Mouse (Mus musculus) heart, embryonic 10.5 days (tissue): ENCODE measurements around the gene Myl12a. TPM values are rescaled to one million over a fixed set of nuclear protein-coding genes. Genes with fewer than 3 reads are reported as not detected.
A peak's percentile ranks its signal among the peaks of the same experiment; 100 is the strongest.

Source experiments
- DNase-seq: peaks from one replicate; pipeline ENCODE4 v3.0.0-alpha.2; 2017; ENCODE audit warnings: low spot score
- H3K27ac ChIP-seq: fragments of 300-500 bp; sonication (generic); 2 replicates; pipeline ENCODE4 v1.5.1; 2016; ENCODE audit warnings: mild to moderate bottlenecking
- H3K27me3 ChIP-seq: fragments of 300-500 bp; sonication (generic); 2 replicates; pipeline ENCODE4 v1.6.1; 2016; ENCODE audit warnings: mild to moderate bottlenecking; ENCODE audit not compliant: poor library complexity, insufficient read depth, severe bottlenecking
- H3K36me3 ChIP-seq: fragments of 300-500 bp; sonication (generic); 2 replicates; pipeline ENCODE4 v1.6.1; 2016; ENCODE audit warnings: mild to moderate bottlenecking, moderate library complexity
- H3K4me1 ChIP-seq: fragments of 300-500 bp; sonication (generic); 2 replicates; pipeline ENCODE4 v1.6.1; 2016; ENCODE audit warnings: mild to moderate bottlenecking
- H3K4me3 ChIP-seq: fragments of 300-500 bp; sonication (generic); 2 replicates; pipeline ENCODE4 v1.5.1; 2016; ENCODE audit warnings: mild to moderate bottlenecking, moderate library complexity
- H3K9me3 ChIP-seq: fragments of 300-500 bp; sonication (generic); 2 replicates; pipeline ENCODE4 v1.6.1; 2016; ENCODE audit warnings: mild to moderate bottlenecking, moderate library complexity
- WGBS: fragments of 180-500 bp; shearing (Covaris S2); methylation state at CpG from one replicate; pipeline ENCODE4 v1.1.7; 2016; 5-methylcytosine and 5-hydroxymethylcytosine counted together
- polyA plus RNA-seq: library from polyadenylated mRNA; unstranded; fragments of >200 nt; fragmentation: Nextera tagmentation; extraction: Ambion mirVana; gene quantifications from 2 replicates; pipeline ENCODE4 v1.2.1, GENCODE M21; 2016

Myl12a gene
- polyA plus RNA-seq, 1 experiment from 2014 or later = 776 TPM

DNA sequence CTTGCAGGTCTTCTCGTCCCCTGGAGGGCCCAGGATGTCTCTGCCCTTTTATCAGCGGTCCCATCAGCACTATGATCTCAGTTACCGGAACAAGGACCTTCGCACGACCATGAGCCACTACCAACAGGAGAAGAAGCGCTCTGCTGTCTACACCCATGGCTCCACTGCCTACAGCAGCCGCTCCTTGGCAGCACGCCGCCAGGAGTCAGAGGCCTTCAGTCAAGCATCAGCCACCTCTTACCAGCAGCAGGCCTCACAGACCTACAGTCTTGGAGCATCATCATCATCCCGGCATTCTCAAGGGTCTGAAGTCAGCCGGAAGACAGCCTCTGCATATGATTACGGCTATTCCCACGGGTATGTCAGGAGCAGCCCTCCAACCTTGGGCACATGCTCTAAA, 20.2 kb upstream of the Myl12a start:
- no peaks in the 10 kb centered on the region for H3K27me3 ChIP-seq
- peaks cover 54% of the 10 kb centered on the region for H3K4me1 ChIP-seq
- H3K4me3 ChIP-seq = 0 out of 2 replicates have a peak overlapping the region, but pooled peaks have one; percentile 6
- no peak overlapping the region for H3K27ac ChIP-seq
- H3K9me3 ChIP-seq = no peaks in the 10 kb centered on the region
- H3K36me3 ChIP-seq = peaks cover 21% of the 10 kb centered on the region
- DNase-seq = no peak
- WGBS = 85% methylated on average over 13 of the region's 13 CpGs

DNA sequence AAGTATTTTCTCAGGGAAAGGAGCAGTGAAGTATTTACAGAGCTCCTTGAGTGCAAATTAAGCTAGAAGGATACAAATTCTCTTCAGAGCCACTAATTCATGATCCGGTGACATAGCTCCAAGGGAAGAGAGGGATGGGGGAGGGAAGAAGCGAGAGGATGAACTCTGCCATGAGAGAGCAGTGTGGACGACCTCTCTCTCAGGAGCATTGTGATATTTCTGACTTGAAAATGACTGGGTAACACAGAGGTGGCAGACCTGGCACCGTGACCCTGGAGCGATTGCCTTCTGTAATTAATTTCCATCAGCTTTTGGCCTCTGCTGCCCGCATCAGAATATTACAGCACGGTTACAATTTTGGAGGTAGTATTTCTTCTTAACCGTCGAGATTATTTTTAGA, 17.2 kb upstream of the Myl12a start:
- H3K27me3 ChIP-seq = no peaks in the 10 kb centered on the region
- peak overlapping the region; percentile 57 for H3K4me3 ChIP-seq
- 37% methylated on average over 9 of the region's 9 CpGs for WGBS
- peaks cover 53% of the 10 kb centered on the region for H3K4me1 ChIP-seq
- peak overlapping the region; percentile 89 for H3K27ac ChIP-seq
- H3K36me3 ChIP-seq = peaks cover 21% of the 10 kb centered on the region
- H3K9me3 ChIP-seq = no peaks in the 10 kb centered on the region
- DNase-seq = no peak

DNA sequence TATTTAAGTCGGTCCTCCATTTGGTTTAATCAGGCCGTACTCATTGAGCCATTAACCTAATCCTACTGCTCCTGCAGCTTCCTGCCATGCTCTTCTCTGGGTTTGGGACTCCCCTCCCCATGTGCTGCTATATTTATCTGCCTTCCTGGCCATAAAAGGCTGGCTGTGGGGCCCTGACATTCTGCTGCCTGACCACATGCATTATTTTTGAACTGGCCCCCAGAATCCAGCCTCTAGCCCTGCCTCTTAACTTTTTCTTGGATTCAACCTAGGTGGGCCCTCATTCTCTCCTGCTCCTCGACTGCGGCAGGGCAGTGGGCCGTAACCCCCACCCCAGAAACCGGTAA, 16.6 kb upstream of the Myl12a start:
- Histone ChIP-seq H3K9me3 (no peaks in the 10 kb centered on the region), H3K4me1 (peaks cover 57% of the 10 kb centered on the region), H3K27me3 (no peaks in the 10 kb centered on the region), H3K4me3 (peak overlapping the region; percentile 57), H3K27ac (peak overlapping the region; percentile 89), H3K36me3 (peaks cover 19% of the 10 kb centered on the region)
- peak; percentile 89 for DNase-seq
- 22% methylated on average over 6 of the region's 6 CpGs for WGBS

DNA sequence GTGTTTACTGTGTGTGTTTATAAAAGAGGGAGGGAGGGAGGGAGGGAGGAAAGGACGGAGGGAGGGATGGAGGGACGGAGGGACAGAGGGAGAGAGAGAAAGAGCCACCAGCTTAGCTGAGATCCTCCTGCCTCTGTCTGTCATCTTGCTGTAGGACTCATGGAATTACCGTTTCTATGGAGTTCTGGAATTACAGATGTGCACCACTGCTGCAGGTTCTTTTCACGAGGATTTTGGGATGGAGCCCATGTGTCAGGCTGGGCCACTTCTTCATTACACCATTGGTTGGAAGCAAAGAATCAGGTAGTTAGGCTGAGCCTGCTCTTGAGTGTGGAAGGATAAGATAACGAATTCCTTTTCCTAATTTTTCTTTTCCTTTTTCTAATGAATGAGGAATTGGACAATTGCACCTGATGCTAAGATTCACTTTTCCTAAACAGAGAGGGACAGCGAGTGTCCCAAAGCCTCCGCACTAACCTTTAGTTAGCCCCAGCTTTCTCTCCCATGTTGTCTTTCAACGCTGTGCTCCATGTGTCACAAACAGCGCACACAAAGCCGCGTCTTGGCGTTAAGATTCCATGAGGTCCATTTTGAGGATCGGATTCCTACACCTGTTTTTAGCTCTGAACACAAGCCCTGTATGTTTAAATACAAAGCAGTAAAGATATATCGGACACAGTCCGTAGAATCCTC, 16.1 kb upstream of the Myl12a start:
- Histone ChIP-seq H3K4me3 (peak overlapping the region; percentile 57), H3K27me3 (no peaks in the 10 kb centered on the region), H3K27ac (peak overlapping the region; percentile 89), H3K4me1 (peaks cover 52% of the 10 kb centered on the region), H3K36me3 (peaks cover 14% of the 10 kb centered on the region), H3K9me3 (no peaks in the 10 kb centered on the region)
- DNase-seq = peak; percentile 66
- WGBS = 52% methylated on average over 15 of the region's 15 CpGs

DNA sequence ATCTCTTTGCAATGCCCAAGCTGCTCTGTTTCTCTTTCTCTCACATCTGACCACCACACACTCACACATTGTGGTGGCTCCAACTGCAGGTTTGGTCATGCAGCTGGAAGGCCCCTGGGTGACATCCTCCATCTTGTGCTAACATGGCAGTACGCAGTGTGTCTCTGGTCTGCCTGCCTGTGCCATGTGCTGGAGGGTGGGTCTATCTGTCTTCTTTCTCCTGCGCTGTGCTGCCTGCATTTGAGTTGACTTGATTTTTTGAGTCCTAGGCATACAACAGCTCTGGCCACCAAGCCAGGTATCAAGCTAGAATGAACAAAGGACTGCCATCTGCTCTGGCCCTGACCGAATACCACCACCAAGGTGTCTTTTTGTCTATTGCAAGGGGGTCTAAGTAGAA, 15.5 kb upstream of the Myl12a start:
- H3K9me3 ChIP-seq = no peaks in the 10 kb centered on the region
- no peaks in the 10 kb centered on the region for H3K27me3 ChIP-seq
- peak; percentile 71 for DNase-seq
- H3K27ac ChIP-seq = peak overlapping the region; percentile 89
- H3K36me3 ChIP-seq = peaks cover 8% of the 10 kb centered on the region
- H3K4me1 ChIP-seq = peaks cover 51% of the 10 kb centered on the region
- H3K4me3 ChIP-seq = no peak overlapping the region
- WGBS = 96% methylated on average over 3 of the region's 3 CpGs

DNA sequence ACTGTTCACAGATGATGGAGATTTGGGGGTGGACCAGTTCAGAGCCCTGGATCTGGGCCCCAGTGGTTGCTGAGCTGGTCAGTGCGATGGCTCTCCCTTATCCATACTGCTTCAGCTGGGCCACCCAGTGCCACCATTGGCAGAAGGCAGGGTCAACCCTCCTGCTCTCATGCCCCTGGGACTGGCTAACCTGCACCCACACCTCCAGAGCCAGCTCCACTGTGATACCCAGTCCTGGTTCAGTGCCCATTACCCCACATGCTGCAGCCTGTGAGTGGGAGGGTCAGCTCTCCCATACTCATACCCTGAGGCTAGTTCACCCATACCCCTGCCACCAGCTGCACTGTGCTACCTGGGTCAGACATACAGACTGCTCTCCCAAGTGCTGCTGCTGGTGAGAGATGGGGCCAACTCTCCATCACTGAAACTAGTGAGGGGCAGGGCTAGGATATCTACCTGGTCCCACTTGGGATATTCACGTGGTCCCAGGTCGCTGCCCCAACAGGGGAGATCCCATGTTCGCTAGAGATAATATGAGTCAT, 14.8 kb upstream of the Myl12a start:
- peaks cover 45% of the 10 kb centered on the region for H3K4me1 ChIP-seq
- peaks cover 2% of the 10 kb centered on the region; the same call in 1 of the 2 replicates for H3K36me3 ChIP-seq
- H3K27ac ChIP-seq = 0 out of 2 replicates have a peak overlapping the region, but pooled peaks have one; percentile 89
- no peaks in the 10 kb centered on the region for H3K27me3 ChIP-seq
- peak; percentile 74 for DNase-seq
- H3K9me3 ChIP-seq = no peaks in the 10 kb centered on the region
- 86% methylated on average over 4 of the region's 4 CpGs for WGBS
- H3K4me3 ChIP-seq = no peak overlapping the region

DNA sequence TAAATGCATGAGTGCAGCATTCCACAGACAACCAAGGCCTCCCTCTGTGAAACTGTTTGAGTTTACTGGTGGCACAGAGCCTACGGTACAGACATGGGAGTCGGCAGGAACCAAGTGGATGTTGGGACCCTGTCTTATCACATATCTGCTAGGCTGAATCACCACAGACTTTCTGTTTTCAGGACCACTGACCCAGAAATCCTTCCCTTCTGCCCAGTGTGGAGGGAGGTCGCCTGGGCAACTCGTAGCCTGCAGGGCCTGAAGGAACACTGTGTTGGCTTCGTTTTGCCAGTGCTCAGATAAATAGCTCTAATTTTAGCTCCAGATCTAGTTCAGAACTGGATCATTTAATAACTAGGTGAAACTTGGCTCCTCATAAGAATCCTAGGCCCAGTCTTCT, 12.2 kb upstream of the Myl12a start:
- Histone ChIP-seq H3K36me3 (no peaks in the 10 kb centered on the region), H3K27ac (peak overlapping the region; percentile 77), H3K4me1 (peaks cover 33% of the 10 kb centered on the region), H3K9me3 (no peaks in the 10 kb centered on the region), H3K27me3 (no peaks in the 10 kb centered on the region), H3K4me3 (no peak overlapping the region)
- no peak for DNase-seq
- WGBS = 40% methylated on average over 5 of the region's 5 CpGs

DNA sequence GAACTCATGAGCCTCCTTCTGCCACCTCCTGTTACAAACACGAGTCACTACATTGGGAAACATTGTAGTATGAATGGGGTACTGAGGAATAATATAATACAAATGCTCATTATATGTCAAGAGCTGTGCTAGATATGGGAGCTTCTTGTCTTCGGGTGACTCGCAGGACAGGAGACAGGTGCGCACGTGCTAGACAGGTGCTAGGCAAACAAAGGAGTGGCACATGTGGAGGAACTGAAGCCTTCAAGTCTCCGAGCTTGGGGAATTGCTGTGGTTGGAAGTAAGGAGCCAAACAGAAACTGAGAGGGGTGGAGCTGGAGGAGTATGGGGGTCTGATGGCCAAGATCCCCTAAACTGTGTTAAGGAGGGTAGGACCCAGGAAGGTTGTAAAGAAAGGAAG, 10.4 kb upstream of the Myl12a start:
- WGBS = 84% methylated on average over 6 of the region's 6 CpGs
- Histone ChIP-seq H3K4me3 (no peak overlapping the region), H3K4me1 (peaks cover 19% of the 10 kb centered on the region), H3K27me3 (no peaks in the 10 kb centered on the region), H3K9me3 (no peaks in the 10 kb centered on the region), H3K36me3 (no peaks in the 10 kb centered on the region), H3K27ac (no peak overlapping the region)
- no peak for DNase-seq

DNA sequence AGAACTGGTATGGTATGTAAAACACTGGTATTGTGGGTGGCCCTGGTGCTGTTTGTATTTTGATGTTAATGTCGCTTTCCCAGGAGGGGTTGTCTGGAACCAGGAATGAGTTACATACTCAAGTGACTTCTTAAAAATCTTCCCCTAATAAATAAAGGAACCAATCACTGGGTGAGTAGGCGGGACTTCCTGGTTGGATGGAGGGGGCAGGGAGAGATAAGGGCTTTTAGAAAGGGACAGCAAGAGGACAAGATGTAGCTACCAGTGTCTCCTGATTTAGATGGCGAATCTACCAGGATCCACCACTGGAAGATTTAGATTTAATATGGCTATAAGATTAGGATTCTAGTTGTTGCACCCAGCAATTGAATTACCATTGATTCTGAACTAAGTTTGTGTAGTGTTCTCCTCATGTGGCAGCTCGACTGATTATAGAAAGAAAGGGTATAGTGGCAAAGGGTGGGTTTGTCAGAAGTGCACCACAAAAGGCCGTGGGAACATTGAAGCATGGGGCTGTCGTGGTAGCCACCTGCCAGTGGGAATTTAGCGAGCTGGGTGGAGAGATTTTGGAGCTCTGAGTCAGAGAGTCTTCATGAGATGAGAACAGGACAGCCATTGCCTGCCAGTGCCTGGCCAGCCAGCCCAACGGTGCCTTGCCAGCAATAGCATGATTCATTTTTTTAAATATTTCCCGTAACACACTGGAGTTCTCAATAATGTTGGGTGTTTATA, 9.4 kb upstream of the Myl12a start:
- Histone ChIP-seq H3K9me3 (no peaks in the 10 kb centered on the region), H3K36me3 (no peaks in the 10 kb centered on the region), H3K4me1 (peaks cover 10% of the 10 kb centered on the region; the same call in 1 of the 2 replicates), H3K27ac (no peak overlapping the region), H3K27me3 (no peaks in the 10 kb centered on the region), H3K4me3 (no peak overlapping the region)
- WGBS = 88% methylated on average over 9 of the region's 9 CpGs
- no peak for DNase-seq

DNA sequence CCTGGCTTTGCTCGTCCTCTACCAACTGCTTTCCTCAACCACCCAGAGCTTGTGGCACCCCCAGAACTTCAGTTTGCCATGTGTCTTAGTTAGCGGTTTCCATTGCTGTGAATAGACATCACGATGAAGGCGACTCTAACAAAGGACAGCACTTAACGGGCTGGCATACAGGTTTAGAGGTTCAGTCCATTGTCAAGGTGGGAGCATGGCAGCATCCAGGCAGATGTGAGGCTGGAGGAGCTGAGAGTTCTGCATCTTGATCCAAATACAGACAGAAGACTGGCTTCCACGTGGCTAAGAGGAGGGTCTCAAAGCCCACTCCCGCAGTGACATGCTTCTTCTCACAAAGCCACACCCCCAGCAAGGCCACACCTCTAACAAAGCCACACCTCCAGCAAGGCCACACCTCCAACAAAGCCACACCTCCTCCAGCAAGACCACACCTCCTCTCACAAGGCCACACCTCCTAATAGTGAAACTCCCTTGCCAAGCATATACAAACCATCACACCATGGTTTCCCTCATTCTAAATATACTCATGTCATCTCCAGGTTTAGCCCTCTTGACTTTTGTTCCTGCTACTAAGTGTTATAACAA, 8.1 kb upstream of the Myl12a start:
- Histone ChIP-seq H3K4me1 (peaks cover 10% of the 10 kb centered on the region; the same call in 1 of the 2 replicates), H3K9me3 (no peaks in the 10 kb centered on the region)

DNA sequence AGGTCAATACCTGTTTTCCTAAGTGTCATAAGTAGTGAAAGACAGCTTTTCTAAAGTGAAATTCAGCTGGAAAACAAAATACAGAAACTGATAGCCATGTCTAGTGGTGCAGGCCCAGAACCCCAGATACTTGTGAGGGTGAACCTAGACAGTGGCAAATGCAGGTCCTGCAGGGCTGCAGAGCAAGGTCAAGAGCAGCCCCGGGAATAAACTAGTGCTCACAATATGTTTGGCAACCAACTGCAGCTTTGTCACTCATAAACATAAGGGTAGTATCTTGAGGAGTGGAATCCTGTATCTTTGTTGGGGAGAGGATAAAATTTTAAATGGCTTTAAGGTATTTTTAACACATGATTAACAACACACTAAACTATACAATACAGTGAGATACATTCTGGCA, 7.1 kb upstream of the Myl12a start:
- no peak for DNase-seq
- 68% methylated on average over 1 of the region's 1 CpGs for WGBS
- no peaks in the 10 kb centered on the region for H3K27me3 ChIP-seq
- H3K4me3 ChIP-seq = no peak overlapping the region
- peaks cover 3% of the 10 kb centered on the region; the same call in 1 of the 2 replicates for H3K4me1 ChIP-seq
- H3K36me3 ChIP-seq = no peaks in the 10 kb centered on the region
- H3K27ac ChIP-seq = no peak overlapping the region
- H3K9me3 ChIP-seq = no peaks in the 10 kb centered on the region

More for the DNA sequence above, 8.1 kb upstream of the Myl12a start:
- WGBS = 56% methylated on average over 7 of the region's 7 CpGs
- Histone ChIP-seq H3K4me3 (no peak overlapping the region), H3K27me3 (no peaks in the 10 kb centered on the region), H3K36me3 (no peaks in the 10 kb centered on the region), H3K27ac (no peak overlapping the region)
- no peak for DNase-seq

DNA sequence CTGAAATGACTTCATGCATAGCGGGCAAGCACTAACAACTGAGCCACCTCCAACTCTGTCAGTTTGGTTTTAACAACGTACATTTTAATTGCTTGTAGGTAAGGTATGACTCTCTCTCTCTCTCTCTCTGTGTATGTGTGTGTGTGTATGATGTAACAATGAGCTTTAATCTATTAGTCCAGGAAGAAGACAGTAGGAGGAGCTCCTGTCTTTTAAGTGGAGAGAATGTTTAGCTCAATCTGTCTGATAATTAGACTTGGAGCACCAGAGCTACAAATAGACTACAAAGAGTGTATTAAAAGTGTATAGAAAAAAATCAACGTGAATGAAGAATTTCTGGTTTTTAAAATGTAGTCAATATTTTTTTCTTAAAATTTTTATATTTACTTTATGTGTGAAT, 6.0 kb upstream of the Myl12a start:
- H3K27me3 ChIP-seq = no peaks in the 10 kb centered on the region
- no peaks in the 10 kb centered on the region for H3K9me3 ChIP-seq
- 88% methylated on average over 3 of the region's 3 CpGs for WGBS
- no peaks in the 10 kb centered on the region for H3K36me3 ChIP-seq
- H3K4me3 ChIP-seq = no peak overlapping the region
- no peak overlapping the region for H3K27ac ChIP-seq
- DNase-seq = no peak
- peaks cover 4% of the 10 kb centered on the region for H3K4me1 ChIP-seq

DNA sequence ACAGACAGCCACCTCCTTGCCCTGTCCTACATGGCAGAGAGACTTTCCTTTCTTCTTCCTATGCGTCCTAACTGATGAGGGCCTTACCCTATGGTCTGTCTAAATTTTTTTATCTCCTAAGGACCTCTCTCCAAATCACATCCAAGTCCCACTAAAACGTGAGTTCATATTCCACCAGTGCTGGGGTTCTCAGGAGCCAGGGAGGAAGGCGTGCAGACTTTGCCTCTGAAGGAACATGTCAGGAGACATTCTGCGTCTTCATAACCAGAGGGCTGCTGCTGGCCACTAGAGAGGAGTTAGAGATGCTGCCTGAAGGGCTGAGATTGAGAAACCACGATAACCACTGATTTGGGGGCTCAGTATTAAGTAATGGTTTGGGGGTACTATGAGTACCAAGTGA, 4.3 kb upstream of the Myl12a start:
- WGBS = 74% methylated on average over 5 of the region's 5 CpGs
- Histone ChIP-seq H3K36me3 (no peaks in the 10 kb centered on the region), H3K4me1 (peaks cover 11% of the 10 kb centered on the region), H3K4me3 (no peak overlapping the region), H3K27me3 (no peaks in the 10 kb centered on the region), H3K27ac (no peak overlapping the region), H3K9me3 (no peaks in the 10 kb centered on the region)
- DNase-seq = peak; percentile 61
